Mouse (Mus musculus): ENCODE measurements around the gene Rsrc1.

- TF ChIP-seq CTCF (IDR thresholded peaks at IDR 0.05; ENCODE audit: low read depth) (no peak), EP300 (IDR thresholded peaks at IDR 0.05; ENCODE audit: low read depth) (no peak)
Measured at GRCm38 (mm10) chr3:66972191-66972950, 8.8 kb upstream of the Rsrc1 start.

Measured in liver, embryonic 14.5 days (tissue).